ENCODE assay signal across 10 mouse cellular contexts in the genomic region with DNA sequence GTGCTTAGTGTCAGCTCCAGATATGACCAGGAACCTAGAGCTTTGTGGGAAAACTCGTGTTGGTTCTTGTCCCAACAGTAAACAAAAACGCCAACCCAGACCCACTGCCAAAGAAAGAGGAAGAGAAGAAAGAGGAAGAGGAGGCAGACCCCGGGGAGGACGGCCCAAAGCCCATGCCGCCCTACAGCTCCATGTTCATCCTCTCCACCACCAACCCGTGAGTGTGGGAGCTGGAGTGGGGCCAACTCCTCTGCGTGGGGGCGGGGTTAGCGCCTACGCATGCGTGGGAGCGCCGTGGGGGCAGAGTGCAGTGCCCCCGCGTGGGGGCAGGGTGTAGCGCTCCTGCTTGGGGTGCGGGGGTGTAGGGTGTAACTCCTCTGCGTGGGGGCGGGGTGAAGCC.
DNase-seq lines count a peak whose midpoint lies in the region; ATAC-seq lines count a peak whose summit lies in the region.
"Had no signal": no experiment of that assay in that cellular context is flagged by ENCODE, and none has a peak within 500 bp of the region (broad histone marks: within the 10 kb centered on the region; RNA-seq: fewer than 3 reads in every experiment).

No protein-coding gene starts in this region.

- H3K27ac ChIP-seq in forebrain, embryonic 14.5 days (ENCODE audit: low read depth, low read length) = no peak overlapping the region
- no peak overlapping the region for H3K27ac ChIP-seq in limb, embryonic 10.5 days
- H3K27ac ChIP-seq: embryonic facial prominence, embryonic 13.5 days had no signal

- H3K36me3 ChIP-seq in forebrain, embryonic 14.5 days (ENCODE audit: control insufficient read depth, insufficient read depth, low read length) = peaks cover 12% of the 10 kb centered on the region; the same call in 1 of the 2 replicates
- H3K36me3 ChIP-seq in limb, embryonic 10.5 days = no peaks in the 10 kb centered on the region
- H3K36me3 ChIP-seq: embryonic facial prominence, embryonic 13.5 days had no signal

- no peaks in the 10 kb centered on the region for H3K27me3 ChIP-seq in forebrain, embryonic 14.5 days (replicated peaks; ENCODE audit: control insufficient read depth, insufficient read depth, low read length)
- H3K27me3 ChIP-seq in limb, embryonic 10.5 days (ENCODE audit: low read depth, poor library complexity, severe bottlenecking) = peaks cover 19% of the 10 kb centered on the region

- H3K9ac ChIP-seq in forebrain, embryonic 14.5 days (ENCODE audit: low read length) = no peak overlapping the region
- H3K9ac ChIP-seq: embryonic facial prominence, embryonic 13.5 days had no signal

- DNase-seq in gastrocnemius, postnatal 14 days = peak; percentile 30
- DNase-seq in gastrocnemius, postnatal 36 days = no peak
- peak; percentile 46 to 48 for DNase-seq in B cell, adult 2 months
- no peak for DNase-seq in forebrain, embryonic 14.5 days (ENCODE audit: low spot score)
- no peak for DNase-seq in yolk sac, embryonic 10.5 days (ENCODE audit: low spot score)
- no peak for DNase-seq in limb, embryonic 10.5 days (ENCODE audit: low spot score)

- H3K4me1 ChIP-seq in forebrain, embryonic 14.5 days (ENCODE audit: control insufficient read depth, insufficient read depth, low read length) = no peaks in the 10 kb centered on the region
- 0 out of 2 replicates have a peak, but pooled peaks cover 6% of the 10 kb centered on the region for H3K4me1 ChIP-seq in limb, embryonic 10.5 days

- intact Hi-C loops in gastrocnemius, postnatal 14 days (cut with DNase I; ENCODE audit: low total_unique reads) = no loop called here
- intact Hi-C loops in gastrocnemius, postnatal 36 days (cut with DNase I) = no loop called here

- H3K4me2 ChIP-seq in forebrain, embryonic 14.5 days (ENCODE audit: low read length) = no peak overlapping the region
- H3K4me2 ChIP-seq: embryonic facial prominence, embryonic 13.5 days had no signal

- 0 out of 2 replicates have a peak, but pooled peaks have one; percentile 32 for ATAC-seq in erythroblast, adult 5-6 weeks (replicated peaks; ENCODE audit: low FRiP score, poor library complexity, severe bottlenecking)
- peak; percentile 67 for ATAC-seq in megakaryocyte progenitor cell, adult 5-6 weeks (replicated peaks; ENCODE audit: poor library complexity)
- no peak for ATAC-seq in forebrain, embryonic 14.5 days
- ATAC-seq: Patski had no signal

- 75% methylated on average over 19 of the region's 19 CpGs for WGBS in forebrain, embryonic 14.5 days
- 79% methylated on average over 19 of the region's 19 CpGs for WGBS in limb, embryonic 10.5 days

- H3K9me3 ChIP-seq in forebrain, embryonic 14.5 days (replicated peaks; ENCODE audit: control insufficient read depth, low read length) = no peaks in the 10 kb centered on the region
- no peaks in the 10 kb centered on the region for H3K9me3 ChIP-seq in limb, embryonic 10.5 days (replicated peaks)
- H3K9me3 ChIP-seq: embryonic facial prominence, embryonic 13.5 days had no signal

- no peak overlapping the region for H3K4me3 ChIP-seq in forebrain, embryonic 14.5 days (ENCODE audit: low read depth, low read length)
- H3K4me3 ChIP-seq in limb, embryonic 10.5 days = no peak overlapping the region
- H3K4me3 ChIP-seq: embryonic facial prominence, embryonic 13.5 days had no signal

Comparison
In these comparisons a context has a peak if more than half of its experiments do, and no peak if none do; other contexts are left out.
1. DNase-seq: peak in gastrocnemius, postnatal 14 days (single experiment) and B cell, adult 2 months (2 of 2); none in gastrocnemius, postnatal 36 days (0 of 2), forebrain, embryonic 14.5 days (single experiment), yolk sac, embryonic 10.5 days (single experiment) and limb, embryonic 10.5 days (single experiment).